Mouse (Mus musculus): ENCODE results near the gene Tmem123. TPM values are rescaled to one million over a fixed set of nuclear protein-coding genes. Genes with fewer than 3 reads are reported as not detected.

Gene Tmem123
- total and polyA plus RNA-seq, 2 experiments from 2014 or later, result 62.4 to 81.9 TPM

DNA sequence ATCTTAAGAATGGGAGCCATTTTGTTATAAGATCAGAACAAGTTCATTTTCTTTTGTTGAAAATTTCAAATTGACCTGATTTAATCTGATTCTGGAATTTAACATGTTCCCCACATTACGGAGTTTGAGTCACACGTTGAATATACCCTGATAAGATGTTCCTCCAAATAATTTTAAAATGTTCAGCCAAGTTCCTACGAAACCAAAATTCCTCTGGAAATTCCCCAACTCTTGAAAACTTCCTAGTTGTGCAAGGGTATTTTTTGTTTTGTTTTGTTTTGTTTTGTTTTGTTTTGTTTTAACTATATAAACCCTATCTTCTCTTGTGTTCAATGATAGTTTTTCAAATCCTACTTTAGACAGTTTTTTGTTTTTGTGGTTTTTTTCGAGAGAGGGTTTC lies 64.9 kb downstream of the Tmem123 start:
- WGBS, result 73% methylated on average over 4 of the region's 4 CpGs
- no peak overlapping the region for H3K4me3 ChIP-seq (ENCODE audit: low read depth, low read length)
- H3K27me3 ChIP-seq (ENCODE audit: control insufficient read depth, insufficient read depth, low read length), result no peaks in the 10 kb centered on the region
- H3K4me2 ChIP-seq (ENCODE audit: low read depth, low read length), result no peak overlapping the region
- H3K4me1 ChIP-seq (ENCODE audit: control insufficient read depth, insufficient read depth), result peaks cover 22% of the 10 kb centered on the region
- ATAC-seq (ENCODE audit: insufficient read depth, low read depth) (no peak), DNase-seq (ENCODE audit: low spot score) (no peak)
- no peaks in the 10 kb centered on the region for H3K9me3 ChIP-seq (replicated peaks; ENCODE audit: control insufficient read depth, low read length)
- H3K36me3 ChIP-seq (replicated peaks; ENCODE audit: control insufficient read depth, insufficient read depth, low read length), result peaks cover 20% of the 10 kb centered on the region
- TF ChIP-seq CTCF (IDR thresholded peaks at IDR 0.05; ENCODE audit: low read depth) (no peak), EP300 (IDR thresholded peaks at IDR 0.05; ENCODE audit: low read depth) (no peak)
- no peak overlapping the region for H3K27ac ChIP-seq (ENCODE audit: low read depth)
- H3K9ac ChIP-seq (replicated peaks; ENCODE audit: low read depth, low read length), result no peak overlapping the region

GRCm38 (mm10) chr9:7829531-7830528 lies 66.0 kb downstream of the Tmem123 start:
- Histone ChIP-seq H3K4me3 (ENCODE audit: low read depth, low read length) (no peak overlapping the region; the same call in 1 of the 2 replicates), H3K27me3 (ENCODE audit: control insufficient read depth, insufficient read depth, low read length) (no peaks in the 10 kb centered on the region), H3K9ac (replicated peaks; ENCODE audit: low read depth, low read length) (no peak overlapping the region; the same call in 1 of the 2 replicates), H3K4me2 (ENCODE audit: low read depth, low read length) (peak overlapping the region; percentile 7; the same call in 1 of the 2 replicates), H3K4me1 (ENCODE audit: control insufficient read depth, insufficient read depth) (peaks cover 24% of the 10 kb centered on the region), H3K27ac (ENCODE audit: low read depth) (peak overlapping the region; percentile 36), H3K9me3 (replicated peaks; ENCODE audit: control insufficient read depth, low read length) (no peaks in the 10 kb centered on the region), H3K36me3 (replicated peaks; ENCODE audit: control insufficient read depth, insufficient read depth, low read length) (peaks cover 21% of the 10 kb centered on the region)
- DNase-seq (ENCODE audit: low spot score), result peak; percentile 41
- 36% methylated on average over 9 of the region's 9 CpGs for WGBS
- ATAC-seq (ENCODE audit: insufficient read depth, low read depth), result peak; percentile 87
- TF ChIP-seq CTCF (IDR thresholded peaks at IDR 0.05; ENCODE audit: low read depth) (no peak), EP300 (IDR thresholded peaks at IDR 0.05; ENCODE audit: low read depth) (no peak)

DNA sequence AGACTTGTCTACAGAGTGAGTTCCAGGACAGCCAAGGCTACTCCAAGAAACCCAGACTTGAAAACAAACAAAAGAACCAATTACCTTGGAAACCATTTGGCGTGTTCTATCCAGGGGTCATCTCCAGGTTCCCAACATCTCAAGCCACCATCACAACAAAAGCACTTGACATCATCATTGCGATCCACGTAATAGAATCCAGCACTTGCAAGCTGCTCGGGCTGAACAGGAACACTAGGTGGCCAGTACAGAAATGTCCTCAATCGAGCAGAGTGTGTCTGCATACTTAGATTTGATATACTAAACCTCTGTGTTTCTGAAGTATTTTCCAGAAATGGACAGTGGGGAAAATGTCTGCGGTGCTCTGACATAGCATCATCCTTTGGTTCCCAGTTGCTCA lies 69.6 kb downstream of the Tmem123 start:
- H3K4me2 ChIP-seq (ENCODE audit: low read depth, low read length), result peak overlapping the region; percentile 19
- DNase-seq (ENCODE audit: low spot score), result no peak
- WGBS, result 71% methylated on average over 6 of the region's 6 CpGs
- H3K4me3 ChIP-seq (ENCODE audit: low read depth, low read length), result no peak overlapping the region
- no peak overlapping the region; the same call in 1 of the 2 replicates for H3K9ac ChIP-seq (replicated peaks; ENCODE audit: low read depth, low read length)
- no peak for ATAC-seq (ENCODE audit: insufficient read depth, low read depth)
- no peaks in the 10 kb centered on the region for H3K9me3 ChIP-seq (replicated peaks; ENCODE audit: control insufficient read depth, low read length)
- TF ChIP-seq EP300 (IDR thresholded peaks at IDR 0.05; ENCODE audit: low read depth), result no peak
- no peak for TF ChIP-seq CTCF (IDR thresholded peaks at IDR 0.05; ENCODE audit: low read depth)
- H3K36me3 ChIP-seq (replicated peaks; ENCODE audit: control insufficient read depth, insufficient read depth, low read length), result peaks cover 13% of the 10 kb centered on the region
- no peak overlapping the region for H3K27ac ChIP-seq (ENCODE audit: low read depth)
- no peaks in the 10 kb centered on the region for H3K27me3 ChIP-seq (ENCODE audit: control insufficient read depth, insufficient read depth, low read length)
- H3K4me1 ChIP-seq (ENCODE audit: control insufficient read depth, insufficient read depth), result peaks cover 24% of the 10 kb centered on the region

GRCm38 (mm10) chr9:7835302-7835701 lies 71.5 kb downstream of the Tmem123 start:
- Histone ChIP-seq H3K9ac (replicated peaks; ENCODE audit: low read depth, low read length) (no peak overlapping the region), H3K4me3 (ENCODE audit: low read depth, low read length) (no peak overlapping the region), H3K4me1 (ENCODE audit: control insufficient read depth, insufficient read depth) (peaks cover 14% of the 10 kb centered on the region), H3K27ac (ENCODE audit: low read depth) (no peak overlapping the region), H3K9me3 (replicated peaks; ENCODE audit: control insufficient read depth, low read length) (no peaks in the 10 kb centered on the region), H3K36me3 (replicated peaks; ENCODE audit: control insufficient read depth, insufficient read depth, low read length) (peaks cover 13% of the 10 kb centered on the region), H3K27me3 (ENCODE audit: control insufficient read depth, insufficient read depth, low read length) (no peaks in the 10 kb centered on the region), H3K4me2 (ENCODE audit: low read depth, low read length) (peak overlapping the region; percentile 93)
- DNase-seq (ENCODE audit: low spot score) (no peak), ATAC-seq (ENCODE audit: insufficient read depth, low read depth) (no peak)
- TF ChIP-seq EP300 (IDR thresholded peaks at IDR 0.05; ENCODE audit: low read depth), result no peak
- TF ChIP-seq CTCF (IDR thresholded peaks at IDR 0.05; ENCODE audit: low read depth), result no peak
- 87% methylated on average over 1 of the region's 1 CpGs for WGBS

GRCm38 (mm10) chr9:7836331-7836730 lies 72.5 kb downstream of the Tmem123 start:
- no peaks in the 10 kb centered on the region for H3K9me3 ChIP-seq (replicated peaks; ENCODE audit: control insufficient read depth, low read length)
- peak overlapping the region; percentile 93 for H3K4me2 ChIP-seq (ENCODE audit: low read depth, low read length)
- WGBS, result 0% methylated on average over 16 of the region's 16 CpGs
- peaks cover 13% of the 10 kb centered on the region for H3K36me3 ChIP-seq (replicated peaks; ENCODE audit: control insufficient read depth, insufficient read depth, low read length)
- H3K27ac ChIP-seq (ENCODE audit: low read depth), result peak overlapping the region; percentile 97
- peak overlapping the region; percentile 79 for H3K4me3 ChIP-seq (ENCODE audit: low read depth, low read length)
- peak overlapping the region; percentile 91 for H3K9ac ChIP-seq (replicated peaks; ENCODE audit: low read depth, low read length)
- DNase-seq (ENCODE audit: low spot score), result peak; percentile 44
- TF ChIP-seq CTCF (IDR thresholded peaks at IDR 0.05; ENCODE audit: low read depth) (no peak), EP300 (IDR thresholded peaks at IDR 0.05; ENCODE audit: low read depth) (no peak)
- H3K27me3 ChIP-seq (ENCODE audit: control insufficient read depth, insufficient read depth, low read length), result no peaks in the 10 kb centered on the region
- H3K4me1 ChIP-seq (ENCODE audit: control insufficient read depth, insufficient read depth), result peaks cover 14% of the 10 kb centered on the region
- peak; percentile 29; the same call in 1 of the 2 replicates for ATAC-seq (ENCODE audit: insufficient read depth, low read depth)

All from heart, postnatal 0 days (tissue).